Mouse (Mus musculus): ENCODE results near the gene Rsph9. TPM values are rescaled to one million over a fixed set of nuclear protein-coding genes. Genes with fewer than 3 reads are reported as not detected.

Gene Rsph9
- total RNA-seq, 4 experiments from 2014 or later = 0.57 to 0.97 (median 0.84) TPM

DNA sequence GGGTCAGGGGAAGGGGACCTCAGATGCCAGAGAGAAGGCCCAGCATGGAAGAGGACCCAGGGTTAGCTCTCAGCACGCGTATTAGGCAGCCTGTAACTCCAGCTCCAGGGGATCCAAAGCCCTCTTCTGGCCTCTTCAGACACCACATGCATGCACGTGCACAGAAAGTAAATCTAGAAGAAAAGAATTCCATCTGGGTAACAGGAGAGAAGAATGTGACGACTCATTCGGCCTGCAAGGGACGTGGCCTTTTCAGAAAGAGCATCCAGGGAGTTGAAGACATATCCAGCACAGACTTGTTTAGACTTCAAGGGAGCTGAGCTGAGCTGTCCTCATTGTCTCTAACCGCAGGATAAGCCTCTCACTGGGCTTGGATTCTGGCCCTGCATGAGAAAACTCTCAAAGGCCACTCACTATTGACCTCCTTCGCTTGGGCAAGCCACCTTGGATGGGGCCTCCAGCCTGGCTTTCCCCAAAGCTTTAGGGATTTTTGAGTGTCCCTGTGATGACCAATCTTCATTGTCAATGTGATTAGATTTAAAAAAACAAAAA is 41.3 kb downstream of the Rsph9 start:
- DNase-seq (ENCODE audit: low spot score) = no peak

- DNase-seq (ENCODE audit: low spot score) = no peak
These were observed 42.1 kb downstream of the Rsph9 start for GRCm38 (mm10) chr17:46101906-46102305.

GRCm38 (mm10) chr17:46098525-46098924 is 45.5 kb downstream of the Rsph9 start:
- no peak for DNase-seq (ENCODE audit: low spot score)

- DNase-seq (ENCODE audit: low spot score) = no peak
These were observed 52.1 kb downstream of the Rsph9 start for GRCm38 (mm10) chr17:46091899-46092298.

DNA sequence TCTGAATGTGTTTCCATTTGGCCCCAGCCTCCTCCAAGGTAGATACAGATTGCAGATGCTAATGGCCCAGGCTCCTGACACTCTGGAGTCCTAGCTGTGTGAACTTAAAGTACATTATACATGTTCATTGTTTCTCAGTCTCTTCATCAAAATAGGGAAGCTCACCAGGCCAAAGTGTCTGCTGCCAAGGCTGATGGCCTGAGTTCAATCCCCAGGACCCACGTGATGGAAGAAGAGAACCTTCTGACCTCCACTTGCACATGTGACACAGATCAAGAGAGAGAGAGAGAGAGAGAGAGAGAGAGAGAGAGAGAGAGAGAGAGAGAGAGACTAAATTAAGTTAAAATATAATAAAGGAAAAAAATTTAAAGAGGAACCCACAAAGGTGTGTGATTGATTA is 52.7 kb downstream of the Rsph9 start:
- DNase-seq (ENCODE audit: low spot score) = no peak

GRCm38 (mm10) chr17:46086341-46086870 is 57.6 kb downstream of the Rsph9 start:
- no peak for DNase-seq (ENCODE audit: low spot score)

GRCm38 (mm10) chr17:46084091-46084501 is 59.9 kb downstream of the Rsph9 start:
- peak; percentile 55 for DNase-seq (ENCODE audit: low spot score)

DNA sequence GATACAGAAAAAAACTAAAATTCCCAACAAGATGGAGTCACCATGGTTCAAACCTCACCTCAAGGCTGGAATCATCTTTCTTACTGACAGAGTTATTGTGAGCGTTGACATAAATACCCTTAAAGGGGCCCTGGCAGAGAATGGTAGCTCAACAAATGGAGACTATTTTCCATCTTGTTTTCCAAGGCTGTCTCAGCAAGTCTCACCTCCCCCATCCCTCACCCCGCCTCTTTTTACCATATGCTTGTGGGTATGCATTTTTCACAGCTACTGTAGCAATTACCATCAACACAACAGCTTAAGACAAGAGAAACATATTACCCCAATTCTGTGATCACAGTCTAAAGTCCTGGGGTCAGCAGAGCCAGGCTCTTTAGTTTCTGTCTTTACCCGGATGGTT is 60.6 kb downstream of the Rsph9 start:
- no peak for DNase-seq (ENCODE audit: low spot score)

GRCm38 (mm10) chr17:46081657-46082056 is 62.4 kb downstream of the Rsph9 start:
- DNase-seq (ENCODE audit: low spot score) = peak; percentile 67

DNA sequence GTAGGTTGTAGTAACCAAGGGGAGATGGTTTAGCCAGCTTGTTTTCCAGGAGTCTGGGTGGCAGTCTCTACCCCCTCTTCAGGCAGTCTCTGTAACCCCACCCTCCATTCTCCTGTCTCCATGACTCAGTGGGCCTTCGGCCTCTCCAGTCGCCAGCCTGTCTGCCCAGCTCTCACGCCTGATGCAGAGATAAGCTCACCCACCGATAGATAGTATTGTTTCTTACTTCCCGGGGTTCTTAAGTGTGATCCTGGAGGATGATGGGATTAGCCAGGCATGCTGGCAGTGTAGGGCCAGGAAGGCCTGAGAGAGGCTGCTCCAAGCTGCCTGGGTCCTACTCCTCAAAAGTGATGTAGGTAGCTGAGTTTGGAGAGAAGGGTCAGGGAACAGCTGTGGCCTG is 63.0 kb downstream of the Rsph9 start:
- DNase-seq (ENCODE audit: low spot score) = no peak

DNA sequence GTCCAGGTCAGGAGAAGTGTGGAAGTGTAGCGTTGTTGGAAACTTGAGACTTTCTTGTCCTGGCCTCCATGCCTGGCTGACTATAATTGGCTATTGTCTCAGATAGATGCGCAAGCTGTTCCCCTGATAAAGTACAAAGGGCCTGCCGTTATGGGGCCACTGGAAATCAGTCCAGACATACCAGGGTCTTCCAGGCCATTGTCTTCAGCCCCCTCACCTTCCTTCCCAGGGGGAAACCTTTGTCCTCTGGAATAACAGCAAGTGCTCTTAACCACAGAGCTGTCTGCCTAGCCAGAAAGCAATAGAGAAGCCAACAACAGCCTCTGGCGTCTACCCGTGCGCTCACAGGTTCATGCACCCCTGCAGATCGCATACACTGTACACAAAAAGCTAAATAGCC is 63.6 kb downstream of the Rsph9 start:
- DNase-seq (ENCODE audit: low spot score) = no peak

GRCm38 (mm10) chr17:46079037-46079436 is 65.0 kb downstream of the Rsph9 start:
- no peak for DNase-seq (ENCODE audit: low spot score)

- no peak for DNase-seq (ENCODE audit: low spot score)
These were observed 66.0 kb downstream of the Rsph9 start for GRCm38 (mm10) chr17:46077921-46078534.

DNA sequence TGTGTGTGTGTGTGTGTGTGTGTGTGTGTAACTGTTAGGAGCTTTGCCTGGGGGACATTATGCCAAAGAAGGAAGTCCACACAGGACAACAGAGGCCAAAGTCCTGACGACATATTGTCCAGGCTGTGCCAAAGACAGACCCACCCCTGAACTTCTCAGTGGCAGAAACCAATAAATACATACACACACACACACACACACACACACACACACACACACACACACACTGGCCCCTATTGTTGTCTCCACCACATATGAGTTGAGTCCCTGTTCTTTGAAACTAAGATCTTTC is 67.8 kb downstream of the Rsph9 start:
- no peak for DNase-seq (ENCODE audit: low spot score)

DNA sequence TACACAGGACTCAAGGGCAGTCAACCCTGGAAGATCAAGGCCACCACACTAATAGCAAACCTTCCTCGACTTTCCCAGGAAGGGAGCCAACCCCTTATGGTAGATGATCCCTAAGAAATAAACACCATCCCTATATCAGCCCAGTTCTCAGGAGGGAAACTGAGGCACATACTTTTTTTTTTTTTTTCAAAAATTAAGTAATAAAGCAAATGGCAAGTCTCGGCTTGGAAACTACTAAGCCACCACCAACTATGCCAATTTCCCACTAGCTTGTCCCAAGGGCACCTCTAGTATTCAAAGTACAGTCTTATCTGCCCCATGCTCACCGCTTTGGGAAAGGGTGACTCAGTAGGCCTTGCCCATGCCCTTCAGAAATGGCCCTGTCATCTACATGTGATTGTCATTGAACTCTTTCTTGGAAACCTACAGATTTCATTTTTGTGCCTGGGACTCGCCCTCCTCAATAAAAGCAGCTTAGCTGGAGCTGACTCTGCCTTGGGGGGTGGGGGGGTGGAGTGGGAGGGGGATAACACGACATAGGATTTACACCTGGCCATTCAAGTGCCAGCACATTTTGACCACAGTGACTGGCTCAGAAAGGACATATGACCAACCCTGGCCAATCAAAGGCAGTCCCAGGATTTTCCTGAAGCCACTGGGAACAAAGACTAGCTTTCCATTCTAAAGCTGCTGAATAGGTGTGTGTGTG is 68.3 kb downstream of the Rsph9 start:
- DNase-seq (ENCODE audit: low spot score) = no peak

DNA sequence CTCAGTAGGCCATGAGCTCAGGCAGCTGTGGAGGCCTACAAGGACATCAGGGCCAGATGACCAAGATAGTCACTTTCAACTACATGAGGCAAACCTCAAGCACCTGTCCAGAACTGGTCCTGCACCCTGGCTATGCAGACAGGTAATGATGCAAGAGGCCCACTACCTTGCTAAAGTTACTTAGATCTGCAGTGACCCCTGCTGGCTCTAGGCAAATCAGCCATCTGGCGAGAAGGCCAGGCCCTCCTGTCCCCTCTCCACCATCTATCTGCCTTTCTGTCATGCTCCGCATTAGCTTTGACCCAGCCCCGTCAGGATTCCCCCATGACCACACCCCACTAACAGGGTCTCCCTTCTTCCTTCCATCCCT is 68.9 kb downstream of the Rsph9 start:
- no peak for DNase-seq (ENCODE audit: low spot score)

DNA sequence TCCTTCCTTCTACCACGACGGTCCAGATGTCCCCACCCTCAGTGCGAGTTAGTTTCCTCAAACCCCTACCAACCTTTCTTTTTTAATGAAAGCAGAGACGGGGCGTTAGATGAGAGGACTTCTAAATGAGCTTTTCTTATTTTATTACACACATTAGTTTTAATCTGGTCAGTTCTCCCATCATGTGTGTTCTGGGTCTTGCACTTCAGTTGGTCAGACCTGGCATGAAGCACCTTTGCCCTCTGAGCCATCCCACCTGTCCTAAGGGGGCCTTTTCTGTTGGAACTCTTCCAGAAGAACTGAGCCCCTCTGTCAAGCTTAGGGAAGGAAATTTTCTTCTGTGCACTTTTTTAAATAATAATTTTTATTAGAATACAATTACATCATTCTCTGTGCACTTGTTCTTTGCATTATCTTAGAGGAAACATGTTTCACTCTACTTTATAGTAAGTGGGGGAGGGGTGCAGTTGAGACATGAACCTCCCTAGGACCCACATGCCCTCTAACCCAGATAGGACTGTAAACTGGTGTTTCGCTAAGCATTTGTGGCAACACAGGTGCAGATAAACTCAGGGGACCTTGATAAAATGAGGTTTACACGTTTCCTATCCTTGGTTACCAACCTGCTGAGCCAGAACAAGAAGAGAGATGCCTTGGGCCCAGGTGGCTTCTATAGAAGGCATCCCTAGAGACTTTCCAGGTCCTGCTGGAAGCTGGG is 69.5 kb downstream of the Rsph9 start:
- no peak for DNase-seq (ENCODE audit: low spot score)

DNA sequence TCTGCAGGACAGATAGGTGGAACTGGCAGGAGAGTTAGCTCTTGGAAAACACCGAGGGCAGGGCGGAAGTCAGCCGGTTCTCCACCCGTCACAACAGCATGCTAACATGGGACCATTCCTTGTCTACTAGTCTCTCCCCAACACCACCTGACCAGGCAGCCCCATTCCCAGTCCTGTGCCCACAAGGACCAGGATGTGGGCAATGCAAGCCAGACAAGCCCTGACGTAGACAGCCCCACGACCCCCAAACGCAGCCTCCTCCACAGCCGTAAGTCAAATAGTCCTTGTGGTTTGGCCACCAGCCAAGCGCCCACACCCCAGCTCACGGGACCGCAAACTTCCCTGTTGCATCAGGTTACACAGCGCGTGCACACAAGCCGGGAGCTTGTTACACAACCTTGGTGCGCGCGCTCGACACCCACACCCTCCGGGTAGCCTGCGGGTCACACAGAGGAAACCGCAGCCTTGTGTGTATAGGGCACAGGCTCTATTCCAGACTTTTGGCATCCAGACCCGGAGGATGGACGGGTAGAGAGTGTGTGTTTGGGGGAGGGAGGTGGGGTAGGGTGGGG is 70.2 kb downstream of the Rsph9 start:
- peak; percentile 52 for DNase-seq (ENCODE audit: low spot score)
